Mouse (Mus musculus) left cerebral cortex, postnatal 25 days (tissue): ENCODE measurements around the gene Rxrg. TPM values are rescaled to one million over a fixed set of nuclear protein-coding genes. Genes with fewer than 3 reads are reported as not detected.

Experiments used
- DNase-seq, 2 experiments: peaks; one replicate each; pipeline ENCODE4 v3.0.0; 2022; ENCODE audit warnings: low spot score in 2 of 2, mixed read lengths in 1 of 2
- intact Hi-C: fragments of 180-260 bp; cut with DNase I; formaldehyde crosslinking; loops from one replicate; pipeline ENCODE4 v1.15.1; 2025
- total RNA-seq, 2 experiments: library from RNA; stranded (reverse); gene quantifications; 2 replicates each; pipeline ENCODE4 v1.2.3; 2021

The Rxrg gene
- total RNA-seq, 2 experiments from 2014 or later, result 7.9 to 19.3 TPM

DNA sequence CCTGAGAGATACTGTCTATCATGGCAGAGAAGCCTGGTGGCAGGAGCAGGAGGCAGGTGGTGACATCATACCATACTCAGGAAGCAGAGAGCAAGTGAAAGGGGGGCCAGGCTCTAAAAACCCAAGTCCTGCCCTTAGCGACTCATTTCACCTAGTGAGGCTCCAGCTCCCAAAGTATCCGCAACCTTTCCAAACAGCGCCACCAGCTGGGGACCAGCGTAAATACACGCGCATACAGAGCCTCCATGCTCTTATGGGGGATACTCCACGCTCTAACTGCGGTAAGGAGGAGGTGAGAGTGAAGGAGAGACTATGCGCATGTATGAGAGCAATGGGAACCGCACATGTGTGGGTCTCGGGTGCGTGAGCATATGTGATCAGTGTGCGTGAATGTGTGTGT lies 39.9 kb downstream of the Rxrg start:
- intact Hi-C loops, result loop anchor here (10.0 kb wide), 1 partner anchor 403 kb away; no protein-coding TSS in a partner anchor
- peak in 1 of 2 experiments; percentile 37 for DNase-seq

DNA sequence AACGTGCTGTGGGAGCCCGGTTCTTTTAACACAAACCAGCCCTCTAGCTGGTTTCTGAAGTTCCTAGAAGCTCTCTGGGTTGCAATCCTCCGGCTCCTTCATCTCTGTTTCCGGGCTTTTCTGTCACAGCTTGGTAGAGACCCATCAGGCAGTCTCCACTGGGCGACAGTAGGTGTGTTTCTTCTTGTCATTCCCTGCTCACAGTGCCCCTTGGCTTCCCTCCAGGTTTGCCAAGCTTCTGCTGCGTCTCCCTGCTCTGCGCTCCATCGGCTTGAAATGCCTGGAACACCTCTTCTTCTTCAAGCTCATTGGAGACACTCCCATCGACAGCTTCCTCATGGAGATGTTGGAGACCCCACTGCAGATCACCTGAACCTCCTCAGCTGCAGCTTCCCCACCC lies 40.7 kb downstream of the Rxrg start:
- DNase-seq, result no peak
- intact Hi-C loops, result loop anchor here (10.0 kb wide), 1 partner anchor 404 kb away; no protein-coding TSS in a partner anchor

DNA sequence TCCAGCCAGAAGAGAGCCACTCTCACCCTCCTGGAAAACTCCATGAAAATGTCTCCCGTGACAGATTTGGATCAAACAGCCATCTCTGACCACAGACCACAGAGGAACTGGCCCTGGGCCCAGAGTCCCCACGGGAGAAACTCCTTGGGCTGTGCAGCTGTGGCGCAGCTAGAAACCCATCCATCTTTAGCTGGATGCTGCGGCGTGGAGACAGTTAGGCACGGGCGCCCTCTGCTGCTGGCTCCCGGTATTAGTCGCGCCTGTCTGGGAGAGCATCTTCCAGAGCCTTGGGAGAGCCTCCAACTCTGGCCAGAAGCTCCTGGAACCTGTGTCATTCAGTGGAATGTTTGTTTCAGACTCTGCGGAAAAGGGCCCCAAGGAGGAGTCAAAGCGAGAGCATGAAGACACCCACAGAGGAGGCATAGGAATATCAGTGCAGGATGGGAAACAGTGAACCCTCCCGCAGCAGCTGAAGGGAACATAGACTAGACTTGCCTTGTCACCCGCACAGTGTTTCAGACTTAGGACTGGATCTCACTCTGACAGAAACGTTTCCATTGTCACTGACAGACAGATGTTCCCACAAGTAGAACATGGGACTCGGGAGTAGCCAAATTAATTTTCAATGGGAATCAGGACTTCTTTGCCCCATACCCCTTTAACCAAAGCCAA lies 46.8 kb downstream of the Rxrg start:
- peak; percentile 84 to 89 for DNase-seq

DNA sequence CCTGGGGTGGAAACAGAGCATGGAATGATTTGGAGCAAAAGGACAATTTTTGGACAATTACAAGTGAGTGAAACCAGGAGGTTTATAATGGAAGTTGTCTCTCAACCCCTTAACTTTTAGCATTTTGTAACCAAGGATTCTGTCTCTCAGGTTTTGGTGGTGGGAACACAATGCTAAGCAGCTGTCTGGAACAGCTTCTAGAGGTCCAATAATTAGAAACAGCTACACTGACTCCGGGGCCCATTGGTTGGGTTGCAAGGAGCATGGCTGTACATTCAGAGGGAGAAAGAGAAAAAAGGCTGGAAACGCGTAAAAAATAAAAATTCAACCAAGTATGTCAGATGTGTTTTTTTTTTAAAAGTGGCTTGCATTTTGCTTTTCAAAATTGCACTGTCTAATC lies 50.5 kb downstream of the Rxrg start:
- DNase-seq, result no peak
- intact Hi-C loops, result no loop called here

More for the DNA sequence above, 46.8 kb downstream of the Rxrg start:
- intact Hi-C loops, result no loop called here

DNA sequence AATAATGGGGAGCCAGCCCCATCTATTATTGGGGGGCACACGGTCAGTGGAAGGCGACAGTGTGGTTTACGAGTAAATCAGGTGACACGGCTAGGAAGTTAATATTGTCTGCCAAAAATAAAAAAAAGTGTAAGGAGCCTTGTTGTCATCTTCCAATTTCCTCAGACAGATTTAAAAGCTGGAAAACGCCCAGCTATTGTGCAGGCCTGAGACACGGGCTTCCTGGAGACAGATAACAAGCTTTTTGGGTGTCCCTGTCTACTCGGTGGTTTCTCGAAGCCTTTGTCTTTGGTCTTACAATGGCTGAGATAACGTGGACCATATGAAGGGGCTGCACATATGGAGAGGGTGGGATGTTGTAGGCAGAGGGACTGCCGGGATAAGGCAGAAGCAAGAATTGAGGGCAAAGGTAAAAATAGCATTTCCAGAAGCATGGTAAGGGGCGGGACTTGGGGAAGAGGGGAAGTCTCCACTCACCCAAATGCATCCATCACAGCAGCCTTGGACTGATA lies 51.0 kb downstream of the Rxrg start:
- DNase-seq, result no peak
- intact Hi-C loops, result no loop called here

DNA sequence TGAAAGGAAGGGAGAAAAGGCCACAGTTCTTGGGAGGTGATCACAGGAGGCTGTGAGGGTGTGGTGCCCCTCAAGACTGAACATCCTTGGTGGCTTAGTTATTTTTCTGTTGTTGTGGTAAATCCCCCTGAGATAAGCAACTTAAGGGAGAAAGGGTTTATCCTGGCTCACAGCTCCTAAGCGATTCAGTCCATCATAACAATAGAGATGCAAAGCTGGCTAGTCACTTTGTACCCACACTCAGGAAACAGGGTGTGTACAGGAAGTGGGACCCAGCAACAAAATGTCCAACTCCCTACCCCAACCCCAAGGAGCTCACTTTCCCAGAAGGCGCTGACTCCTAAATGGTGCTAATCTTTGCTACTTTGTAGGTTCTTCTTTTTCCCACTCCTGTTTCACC lies 54.2 kb downstream of the Rxrg start:
- intact Hi-C loops, result no loop called here
- no peak for DNase-seq

DNA sequence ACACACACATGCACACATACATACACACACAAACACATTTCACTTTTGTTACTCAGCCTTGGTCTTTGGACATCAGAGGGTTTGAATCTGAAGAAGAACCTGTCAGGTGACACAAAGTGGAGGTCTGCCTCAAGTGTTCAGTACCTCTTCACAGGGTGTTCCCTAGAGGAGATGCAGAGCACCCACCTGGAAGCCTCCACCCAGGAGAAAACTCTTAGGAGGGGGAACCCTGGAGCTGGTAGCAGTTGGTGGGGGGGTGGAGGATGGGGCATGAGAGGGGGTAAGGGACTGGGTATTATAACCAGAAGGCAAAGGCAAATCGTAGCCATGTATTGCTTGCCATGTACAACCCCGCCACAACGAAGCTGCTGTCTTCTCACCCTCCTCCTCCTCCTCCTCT lies 60.9 kb downstream of the Rxrg start:
- intact Hi-C loops, result no loop called here

DNA sequence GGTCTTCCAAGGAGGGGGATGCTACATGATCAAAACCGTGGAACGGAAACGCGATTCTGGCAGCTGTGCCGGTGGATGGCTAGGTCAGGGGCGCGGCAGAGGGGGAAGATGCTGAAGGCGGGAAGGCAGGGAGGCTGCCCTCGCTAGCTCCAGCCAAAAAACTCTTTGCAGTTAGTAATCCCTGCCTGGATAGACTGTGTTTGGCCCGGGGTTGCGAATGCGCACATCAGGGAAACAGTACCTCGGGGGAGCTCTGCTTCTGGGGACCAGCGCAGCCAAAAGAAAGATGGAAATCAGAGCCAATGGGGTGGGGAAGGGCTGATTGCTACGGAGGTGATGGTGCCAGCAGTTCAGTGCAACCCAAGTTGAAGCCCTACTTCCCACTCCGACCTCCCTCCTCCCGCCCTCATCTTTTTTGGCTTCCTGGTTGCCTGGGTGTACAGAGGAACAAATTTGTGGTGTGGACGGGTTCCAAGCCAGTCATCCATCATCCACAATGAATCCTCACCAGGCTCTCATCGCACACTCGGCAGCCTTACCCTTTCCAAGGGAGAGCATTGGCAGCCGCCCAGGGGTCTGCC lies 62.4 kb downstream of the Rxrg start:
- intact Hi-C loops, result no loop called here
- DNase-seq, result peak; percentile 16 to 46

More for the DNA sequence above, 60.9 kb downstream of the Rxrg start:
- DNase-seq, result no peak

DNA sequence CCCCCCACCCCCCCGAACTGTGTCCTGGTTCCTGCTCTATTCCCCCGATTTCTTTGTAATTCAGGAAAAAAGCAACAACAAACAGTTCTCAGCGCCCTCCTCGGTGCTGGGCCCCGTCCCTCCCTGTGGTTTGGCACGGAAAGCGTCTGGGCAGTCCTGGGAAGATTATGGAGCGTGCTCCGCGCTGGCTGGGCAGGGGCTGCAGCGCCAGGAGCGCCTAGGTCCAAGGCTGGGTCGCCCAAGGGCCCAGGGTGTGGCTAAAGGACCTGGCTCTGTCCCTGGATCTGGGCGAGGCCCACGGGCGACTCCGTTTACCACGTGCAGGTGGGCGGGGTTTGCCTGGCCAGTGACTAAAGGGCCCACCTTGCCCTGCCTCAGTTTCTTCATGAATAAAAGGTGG lies 62.9 kb downstream of the Rxrg start:
- DNase-seq, result no peak
- intact Hi-C loops, result no loop called here

DNA sequence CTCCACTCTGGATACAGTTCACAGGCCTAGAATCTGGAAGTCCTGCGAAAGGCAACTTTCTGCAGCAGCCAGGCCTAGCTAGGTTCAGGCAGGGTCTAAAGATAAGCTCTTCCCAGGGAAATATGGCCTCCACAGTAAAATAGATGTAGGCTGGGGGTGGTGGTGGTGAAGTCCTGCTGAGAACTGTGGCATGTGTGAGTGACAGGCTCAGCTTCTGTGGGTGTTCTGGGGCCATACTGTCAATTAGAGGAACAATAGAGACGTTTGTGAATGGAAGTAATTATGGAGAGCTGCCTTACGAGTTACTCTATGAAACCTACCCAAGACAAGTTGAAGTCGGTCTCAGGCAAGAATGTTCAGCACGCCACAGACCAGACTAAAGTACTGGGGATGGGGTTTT lies 65.0 kb downstream of the Rxrg start:
- DNase-seq, result no peak
- intact Hi-C loops, result no loop called here

DNA sequence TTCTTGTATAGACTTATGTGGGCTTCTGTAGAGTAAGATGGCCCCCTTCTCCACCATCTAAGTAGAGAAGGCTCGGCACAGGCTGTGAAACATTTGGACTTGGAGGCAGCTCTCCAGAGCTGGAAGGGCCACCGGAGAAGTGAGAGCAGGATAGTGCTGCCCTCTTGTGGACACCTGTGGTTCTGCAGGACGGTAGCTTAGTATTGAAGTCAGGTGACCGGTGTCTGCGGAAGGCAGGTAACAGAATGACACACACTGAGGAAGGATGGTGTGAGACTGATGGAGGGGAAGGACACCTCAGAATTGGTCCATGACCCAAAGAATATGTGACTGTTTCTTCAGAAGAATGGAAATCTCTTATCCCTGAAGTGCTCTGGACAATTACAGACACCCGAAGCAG lies 71.6 kb downstream of the Rxrg start:
- peak; percentile 47 to 58 for DNase-seq
- intact Hi-C loops, result loop anchor here (5.0 kb wide), 1 partner anchor 228 kb away; no protein-coding TSS in a partner anchor

DNA sequence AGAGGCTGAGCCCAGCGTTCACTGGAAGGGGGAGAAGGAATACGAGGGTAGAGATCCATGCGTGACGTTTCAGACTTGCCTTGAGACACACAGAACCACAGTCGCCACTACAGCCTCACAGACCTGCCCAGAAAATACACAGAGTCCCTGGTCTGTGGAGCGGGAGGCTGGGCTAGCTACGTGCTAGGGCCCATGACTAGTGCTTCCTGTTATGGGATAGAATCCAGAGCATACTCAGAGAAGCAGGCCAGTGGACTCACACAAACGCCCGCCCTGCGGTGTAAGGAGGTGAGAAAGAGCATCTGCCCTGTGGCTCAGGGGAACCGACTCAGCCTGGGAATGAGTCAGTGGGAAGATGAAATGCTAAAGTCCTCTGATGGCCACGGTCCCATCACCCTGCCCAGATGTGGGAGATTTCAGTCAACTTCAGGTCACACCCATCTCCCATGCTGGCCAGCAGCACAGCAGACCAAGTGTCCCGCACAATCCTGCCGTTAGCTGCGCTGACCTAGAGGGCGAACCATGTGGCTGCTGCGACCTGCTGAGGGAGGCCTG lies 74.3 kb downstream of the Rxrg start:
- DNase-seq, result no peak
- intact Hi-C loops, result no loop called here

DNA sequence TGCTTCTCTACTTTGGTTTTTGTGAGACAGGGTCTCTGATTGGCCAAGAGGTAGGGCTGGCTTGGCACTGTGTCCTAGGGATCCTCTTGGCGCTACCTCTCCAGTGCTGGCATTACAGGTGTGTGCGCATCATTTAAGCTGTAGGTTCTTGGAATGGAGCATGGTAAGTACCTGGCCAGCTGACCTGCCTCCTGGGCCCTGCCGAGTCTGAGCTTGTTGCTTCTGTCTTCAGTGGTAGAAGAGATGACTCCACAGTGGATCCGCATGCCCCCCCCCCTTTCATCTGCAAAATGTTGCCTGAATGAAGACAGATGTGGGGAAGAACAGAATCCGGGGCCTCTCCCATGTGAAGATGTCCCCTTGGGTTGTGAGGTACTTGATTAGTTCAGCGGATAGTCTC lies 80.9 kb downstream of the Rxrg start:
- intact Hi-C loops, result no loop called here
- no peak for DNase-seq

DNA sequence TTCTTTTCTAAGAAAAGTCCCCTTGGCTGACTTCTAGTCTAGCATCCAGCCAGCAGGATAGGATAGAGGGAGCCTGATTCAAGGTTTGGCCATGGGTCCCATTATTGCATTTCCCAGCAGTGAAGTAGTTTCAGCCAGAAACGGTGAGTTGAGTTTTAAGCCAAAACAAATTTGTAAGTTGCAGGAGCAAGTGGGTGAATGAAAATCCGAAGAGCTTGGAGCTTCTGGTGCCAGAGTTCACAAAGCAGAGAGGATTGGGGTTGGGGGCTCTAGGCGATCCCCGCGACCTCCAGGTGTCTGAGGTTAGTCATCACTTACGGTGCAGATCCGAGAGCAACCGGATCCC lies 89.8 kb downstream of the Rxrg start:
- DNase-seq, result no peak
- intact Hi-C loops, result no loop called here

DNA sequence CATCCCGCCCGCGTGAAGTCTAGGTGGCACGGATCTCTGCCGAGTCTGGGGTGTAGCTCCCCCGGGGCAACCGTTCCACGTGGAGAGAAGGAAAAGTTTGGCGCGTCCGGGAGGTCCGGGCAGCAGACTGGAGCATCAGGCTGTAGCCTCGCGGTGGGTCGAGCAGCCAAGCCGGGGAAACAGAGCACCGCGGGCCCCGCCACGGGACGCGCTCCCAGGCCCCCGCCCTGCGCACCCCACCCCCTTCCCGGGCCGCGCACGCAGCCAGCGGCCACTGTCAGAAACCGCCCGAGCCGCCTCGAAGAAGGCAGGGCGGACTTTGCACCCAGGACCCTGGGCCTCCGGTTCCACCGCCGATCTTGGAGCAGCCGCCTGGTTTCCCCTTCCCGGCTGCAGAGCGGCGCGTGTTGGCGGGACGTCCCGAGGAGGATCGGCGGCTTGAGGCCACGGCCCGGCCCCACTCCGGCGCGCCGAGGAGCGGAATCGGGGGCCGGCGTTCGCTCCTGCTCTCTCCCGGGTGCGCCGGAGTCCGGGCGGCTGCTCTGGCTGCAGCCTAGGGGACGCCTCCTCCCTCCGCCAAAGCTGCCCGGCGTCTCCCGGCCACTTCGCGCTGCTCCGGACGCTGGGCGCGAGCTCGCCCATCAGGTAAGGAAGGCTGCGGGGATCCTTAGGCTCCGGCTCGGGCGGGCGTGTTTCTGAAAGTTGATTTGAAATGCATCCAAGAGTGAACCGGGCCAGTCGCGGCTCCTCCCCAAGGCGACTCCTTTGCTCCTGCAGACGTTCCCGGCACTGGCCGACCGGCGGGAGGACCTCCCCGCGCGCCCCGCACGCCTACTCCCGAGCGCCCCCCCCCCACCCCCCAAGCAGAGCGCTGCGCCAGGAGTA lies 90.4 kb downstream of the Rxrg start:
- intact Hi-C loops, result no loop called here
- no peak for DNase-seq

DNA sequence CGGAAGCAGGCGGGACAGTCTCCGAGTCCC lies 90.9 kb downstream of the Rxrg start, which contains the start of gene Lmx1a:
TSS of gene Lmx1a (plus strand) at position 6 of the 30 bp plus-strand sequence.
- intact Hi-C loops, result no loop called here
- DNase-seq, result no peak

Other genes starting within 250 kb of the Rxrg start
- gene Aldh9a1, start 248.4 kb upstream of the Rxrg start, total RNA-seq, result 10 to 100 TPM; 15.2 to 16.8 TPM
- gene Mgst3, start 204.5 kb upstream of the Rxrg start, total RNA-seq, result 100 to 1,000 TPM; 114 to 117 TPM
- not detected for gene Lrrc52, start 131.6 kb upstream of the Rxrg start, total RNA-seq
- gene Lmx1a, start 90.9 kb downstream of the Rxrg start, total RNA-seq, result under 1 TPM in 1 of 2 experiments, not detected in 1; 0.28 TPM